Mouse (Mus musculus) lung, adult 2 months (tissue): Measurements from ENCODE around the gene Cbx2.

ENCODE experiments used
- CTCF ChIP-seq: fragments of 200-500 bp; IDR thresholded peaks from 2 replicates; pipeline ENCODE4 v1.5.1; 2011; ENCODE audit warnings: mild to moderate bottlenecking, low read length, control low read depth; ENCODE audit not compliant: insufficient read depth
- POLR2A ChIP-seq: fragments of 200-500 bp; IDR thresholded peaks from 2 replicates; pipeline ENCODE4 v1.6.1; 2011; ENCODE audit warnings: low read depth, mild to moderate bottlenecking, control low read depth, low read length, borderline replicate concordance; ENCODE audit errors: extremely low read depth

DNA sequence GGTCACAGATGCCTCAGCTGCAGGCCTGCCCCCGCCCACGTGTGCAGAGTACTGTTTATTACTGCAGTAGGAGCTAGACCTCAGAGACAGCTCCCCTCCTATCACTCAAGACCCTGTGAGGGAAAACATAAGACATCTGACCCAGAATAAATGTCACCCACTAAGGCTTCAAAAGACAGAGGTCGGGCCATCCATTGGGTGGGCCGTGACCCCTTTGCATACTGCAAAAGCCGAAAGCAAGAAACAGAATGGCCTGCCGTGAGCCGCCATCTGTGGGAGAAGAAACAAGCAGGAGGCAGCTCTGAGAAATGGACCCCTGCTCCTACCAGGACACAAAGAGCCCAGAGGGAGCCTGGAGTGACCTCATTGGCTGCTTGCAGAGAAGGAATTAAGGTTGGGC, 5.3 kb upstream of the Cbx2 start:
- TF ChIP-seq POLR2A (no peak), CTCF (no peak)
